Mouse (Mus musculus): Measurements from ENCODE around the gene Plekho1. TPM values are rescaled to one million over a fixed set of nuclear protein-coding genes. Genes with fewer than 3 reads are reported as not detected.

Plekho1 gene
- polyA plus RNA-seq, 1 experiment: 103 TPM

DNA sequence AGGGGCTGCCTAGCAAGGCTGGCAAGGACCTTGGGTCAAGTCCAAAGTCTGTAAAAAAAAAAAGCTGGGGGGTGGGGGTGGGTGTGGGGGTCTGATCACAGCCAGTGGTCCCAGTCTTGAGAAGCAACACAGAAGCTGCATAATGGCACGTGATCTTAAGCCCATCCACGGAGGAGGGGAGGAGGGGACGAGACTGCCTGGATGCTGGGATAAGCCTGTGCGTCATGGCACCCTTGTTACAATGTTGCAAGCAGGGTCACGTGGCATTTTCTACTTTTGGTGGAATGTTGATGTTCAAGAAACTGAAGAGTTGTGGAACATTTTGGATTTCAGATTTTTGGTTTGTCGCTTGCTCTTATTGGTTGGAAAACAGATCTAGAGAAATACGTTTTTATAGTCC lies 52.6 kb downstream of the Plekho1 start:
- no peak for TF ChIP-seq MYOD1 (IDR thresholded peaks at IDR 0.05; ENCODE audit: control insufficient read depth, insufficient read length, low read depth)
- H3K27me3 ChIP-seq (ENCODE audit: control insufficient read depth, insufficient read depth, insufficient read length): no peaks in the 10 kb centered on the region
- no peak overlapping the region for H3K4me3 ChIP-seq (ENCODE audit: insufficient read depth, poor library complexity, severe bottlenecking)
- H3K36me3 ChIP-seq (ENCODE audit: control insufficient read depth, insufficient read depth): peaks cover 93% of the 10 kb centered on the region
- H3ac ChIP-seq (ENCODE audit: control insufficient read depth, insufficient read length, low read depth): no peak overlapping the region
- H3K79me2 ChIP-seq (ENCODE audit: control insufficient read depth, insufficient read depth): peaks cover 65% of the 10 kb centered on the region
- peaks cover 24% of the 10 kb centered on the region for H3K79me3 ChIP-seq (ENCODE audit: low read depth)

DNA sequence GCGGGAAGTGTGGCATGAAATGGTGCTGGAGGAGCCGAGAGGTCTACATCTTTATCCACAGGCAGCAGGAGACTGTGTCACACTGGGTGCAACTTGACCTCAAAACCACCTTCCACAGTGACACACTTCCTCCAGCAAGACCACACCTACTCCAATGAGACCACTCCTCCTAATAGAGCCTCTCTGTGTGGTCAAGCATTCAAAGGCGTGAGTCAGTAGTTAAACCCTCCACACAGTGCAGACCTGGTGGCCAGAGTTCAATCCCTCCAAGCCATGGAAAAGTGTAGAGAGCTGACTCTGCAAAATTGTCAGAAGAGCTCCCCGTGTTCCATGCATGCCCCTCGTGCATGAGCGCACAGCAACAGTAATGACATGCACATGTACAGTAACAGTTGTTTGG lies 53.1 kb downstream of the Plekho1 start:
- no peak overlapping the region for H3K4me3 ChIP-seq (ENCODE audit: insufficient read depth, poor library complexity, severe bottlenecking)
- no peaks in the 10 kb centered on the region for H3K27me3 ChIP-seq (ENCODE audit: control insufficient read depth, insufficient read depth, insufficient read length)
- no peak overlapping the region for H3ac ChIP-seq (ENCODE audit: control insufficient read depth, insufficient read length, low read depth)
- peaks cover 97% of the 10 kb centered on the region for H3K36me3 ChIP-seq (ENCODE audit: control insufficient read depth, insufficient read depth)
- H3K79me2 ChIP-seq (ENCODE audit: control insufficient read depth, insufficient read depth): peaks cover 70% of the 10 kb centered on the region
- peaks cover 24% of the 10 kb centered on the region for H3K79me3 ChIP-seq (ENCODE audit: low read depth)
- no peak for TF ChIP-seq MYOG (IDR thresholded peaks at IDR 0.05; ENCODE audit: control insufficient read depth, extremely low read depth, insufficient read length)
- TF ChIP-seq USF1 (IDR thresholded peaks at IDR 0.05; ENCODE audit: low read depth): no peak
- no peak for TF ChIP-seq MAX (IDR thresholded peaks at IDR 0.05)
- TF ChIP-seq CTCF (IDR thresholded peaks at IDR 0.05; ENCODE audit: control insufficient read depth, insufficient read depth, insufficient read length): no peak
- TF ChIP-seq MYOD1 (IDR thresholded peaks at IDR 0.05; ENCODE audit: control insufficient read depth, insufficient read length, low read depth): no peak

DNA sequence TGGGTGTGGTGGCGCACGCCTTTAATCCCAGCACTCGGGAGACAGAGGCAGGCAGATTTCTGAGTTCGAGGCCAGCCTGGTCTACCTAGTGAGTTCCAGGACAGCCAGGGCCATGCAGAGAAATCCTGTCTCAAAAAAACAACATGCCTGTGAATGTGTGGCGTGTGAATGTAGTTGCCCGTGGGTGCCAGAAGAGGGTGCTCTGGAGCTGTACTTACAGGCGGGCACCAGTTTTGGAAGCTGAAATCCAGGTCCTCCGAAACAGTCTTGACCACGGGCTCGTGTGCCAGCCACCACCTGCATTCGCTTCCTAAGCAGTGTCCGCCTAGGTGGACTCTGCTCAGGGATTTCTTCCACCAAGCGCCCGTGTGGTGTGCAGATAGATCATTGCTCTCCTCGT lies 57.0 kb downstream of the Plekho1 start:
- Histone ChIP-seq H3K4me3 (ENCODE audit: insufficient read depth, poor library complexity, severe bottlenecking) (no peak overlapping the region), H3K36me3 (ENCODE audit: control insufficient read depth, insufficient read depth) (peaks cover 91% of the 10 kb centered on the region), H3K79me3 (ENCODE audit: low read depth) (peaks cover 31% of the 10 kb centered on the region), H3K79me2 (ENCODE audit: control insufficient read depth, insufficient read depth) (peaks cover 82% of the 10 kb centered on the region), H3ac (ENCODE audit: control insufficient read depth, insufficient read length, low read depth) (no peak overlapping the region), H3K27me3 (ENCODE audit: control insufficient read depth, insufficient read depth, insufficient read length) (no peaks in the 10 kb centered on the region)
- no peak for TF ChIP-seq FOSL1 (IDR thresholded peaks at IDR 0.05; ENCODE audit: insufficient read depth, low read length, poor library complexity, severe bottlenecking)
- TF ChIP-seq CTCF (IDR thresholded peaks at IDR 0.05; ENCODE audit: control insufficient read depth, insufficient read depth, insufficient read length): peak; percentile 37

Other genes starting within 250 kb of the Plekho1 start
- 32.8 TPM for gene Tars2, start 235.8 kb downstream of the Plekho1 start, polyA plus RNA-seq (2012; fragmentation: generic; extraction: Trizol)
- 7.7 TPM for gene Rprd2, start 177.1 kb downstream of the Plekho1 start, polyA plus RNA-seq (2012; fragmentation: generic; extraction: Trizol)
- gene Prpf3, start 140.1 kb downstream of the Plekho1 start, polyA plus RNA-seq (2012; fragmentation: generic; extraction: Trizol): 26.7 TPM
- 441 TPM for gene Mrps21, start 124.5 kb downstream of the Plekho1 start, polyA plus RNA-seq (2012; fragmentation: generic; extraction: Trizol)
- gene Ciart, start 113.8 kb downstream of the Plekho1 start, polyA plus RNA-seq (2012; fragmentation: generic; extraction: Trizol): 4.4 TPM
- gene BC028528, start 104.0 kb downstream of the Plekho1 start, polyA plus RNA-seq (2012; fragmentation: generic; extraction: Trizol): 8.7 TPM
- 79.0 TPM for gene Aph1a, start 102.0 kb downstream of the Plekho1 start, polyA plus RNA-seq (2012; fragmentation: generic; extraction: Trizol)
- gene Car14, start 91.3 kb downstream of the Plekho1 start, polyA plus RNA-seq (2012; fragmentation: generic; extraction: Trizol): not detected
- gene Anp32e, start 66.8 kb downstream of the Plekho1 start, polyA plus RNA-seq (2012; fragmentation: generic; extraction: Trizol): 66.3 TPM
- gene Vps45, start 62.5 kb upstream of the Plekho1 start, polyA plus RNA-seq (2012; fragmentation: generic; extraction: Trizol): 15.6 TPM
- gene Otud7b, start 108.5 kb upstream of the Plekho1 start, polyA plus RNA-seq (2012; fragmentation: generic; extraction: Trizol): 12.5 TPM
- gene Mtmr11, start 166.0 kb upstream of the Plekho1 start, polyA plus RNA-seq (2012; fragmentation: generic; extraction: Trizol): 5.1 TPM
- gene Sf3b4, start 176.3 kb upstream of the Plekho1 start, polyA plus RNA-seq (2012; fragmentation: generic; extraction: Trizol): 136 TPM
- 0.33 TPM for gene Sv2a, start 185.2 kb upstream of the Plekho1 start, polyA plus RNA-seq (2012; fragmentation: generic; extraction: Trizol)
- gene Bola1, start 223.7 kb upstream of the Plekho1 start, polyA plus RNA-seq (2012; fragmentation: generic; extraction: Trizol): 76.1 TPM
- 0.18 TPM for gene Hist2h2ab, start 223.9 kb upstream of the Plekho1 start, polyA plus RNA-seq (2012; fragmentation: generic; extraction: Trizol)
- gene Hist2h2ac, start 224.9 kb upstream of the Plekho1 start, polyA plus RNA-seq (2012; fragmentation: generic; extraction: Trizol): 1.9 TPM
- gene Hist2h2be, start 225.1 kb upstream of the Plekho1 start, polyA plus RNA-seq (2012; fragmentation: generic; extraction: Trizol): 0.98 TPM
- gene Hist2h3c2, start 243.1 kb upstream of the Plekho1 start, polyA plus RNA-seq (2012; fragmentation: generic; extraction: Trizol): 5.1 TPM
- gene Hist2h2aa2, start 244.3 kb upstream of the Plekho1 start, polyA plus RNA-seq (2012; fragmentation: generic; extraction: Trizol): 20.3 TPM
- gene Hist2h2aa1, start 249.5 kb upstream of the Plekho1 start, polyA plus RNA-seq (2012; fragmentation: generic; extraction: Trizol): not detected

All from C2C12 (cell line).